Mouse (Mus musculus) kidney, adult 2 months (tissue): Measurements from ENCODE around the gene Cables2.

Experiments
- CTCF ChIP-seq: fragments of 200-500 bp; conservative IDR thresholded peaks from 2 replicates; pipeline ENCODE4 v1.5.1; 2011; ENCODE audit warnings: low read depth, mild to moderate bottlenecking, control low read depth, low read length, moderate library complexity, mixed read lengths; ENCODE audit not compliant: insufficient read depth, insufficient read length
- POLR2A ChIP-seq: fragments of 200-500 bp; IDR thresholded peaks from one replicate; pipeline ENCODE4 v1.6.1; 2011; ENCODE audit warnings: low read depth, low read length, control low read depth

DNA sequence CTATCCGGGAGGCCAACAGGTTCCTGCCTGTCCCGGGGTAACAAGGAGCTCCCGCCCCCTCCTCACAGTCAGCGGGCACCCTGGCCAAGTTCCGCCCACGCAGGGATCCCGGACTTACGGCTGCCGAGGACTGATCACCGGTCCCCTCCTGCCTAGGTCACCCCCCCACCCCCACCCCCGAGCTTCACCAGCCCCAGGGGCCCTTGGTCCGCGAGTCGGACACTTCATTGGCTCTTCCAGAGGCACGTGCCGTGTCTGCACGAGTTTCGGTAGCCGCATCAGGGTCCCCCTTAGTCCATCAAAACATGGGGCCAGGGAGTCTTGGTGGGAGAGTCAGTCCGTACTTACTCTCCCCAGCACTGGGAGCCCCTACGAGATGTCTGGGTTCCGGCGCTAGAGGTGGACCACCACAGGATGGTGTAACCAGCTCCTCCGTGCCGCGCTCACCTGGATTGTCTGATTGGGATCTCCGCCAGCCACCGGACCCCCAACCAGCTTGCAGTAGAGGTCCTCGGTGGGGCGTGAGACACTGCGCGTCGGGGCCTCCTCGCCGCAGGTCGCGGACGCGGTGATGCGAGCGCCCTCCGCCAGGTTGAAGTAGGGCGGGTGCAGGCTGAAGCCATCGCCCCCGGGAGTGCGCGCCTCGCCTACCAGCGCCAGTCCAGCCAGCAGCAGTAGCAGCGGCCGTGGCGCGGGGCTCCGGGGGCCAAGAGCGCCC is 48.1 kb downstream of the Cables2 start:
- TF ChIP-seq CTCF (no peak), POLR2A (no peak)
